Mouse (Mus musculus): ENCODE measurements at regions not wholly inside any gene's neighbourhood (a gene's known extent, or its start where the extent isn't known, plus 50 kb on each side); places are given as distances from the start of the nearest gene placed in this dataset.

DNA sequence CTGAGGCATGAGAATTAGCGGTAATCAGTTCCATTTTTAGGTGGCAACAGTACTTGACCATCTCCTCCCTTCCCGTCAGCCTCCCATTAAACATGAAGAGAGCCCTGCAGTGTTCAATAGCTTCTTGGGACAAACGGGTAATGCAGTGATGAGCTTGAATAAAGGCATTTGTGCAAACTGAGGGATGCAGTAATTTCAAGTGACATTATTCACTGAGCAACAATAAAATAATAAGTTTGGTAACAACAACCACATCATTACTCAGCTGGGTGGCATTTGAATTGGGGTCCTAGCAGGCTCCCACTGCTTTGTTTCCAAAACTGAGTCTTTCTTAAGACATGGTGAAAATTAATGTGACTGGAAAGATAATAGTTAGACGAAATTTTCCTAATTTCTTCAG, 315.2 kb upstream of the C030005K15Rik start:
- no peak for DNase-seq (ENCODE audit: low read depth, low spot score)

DNA sequence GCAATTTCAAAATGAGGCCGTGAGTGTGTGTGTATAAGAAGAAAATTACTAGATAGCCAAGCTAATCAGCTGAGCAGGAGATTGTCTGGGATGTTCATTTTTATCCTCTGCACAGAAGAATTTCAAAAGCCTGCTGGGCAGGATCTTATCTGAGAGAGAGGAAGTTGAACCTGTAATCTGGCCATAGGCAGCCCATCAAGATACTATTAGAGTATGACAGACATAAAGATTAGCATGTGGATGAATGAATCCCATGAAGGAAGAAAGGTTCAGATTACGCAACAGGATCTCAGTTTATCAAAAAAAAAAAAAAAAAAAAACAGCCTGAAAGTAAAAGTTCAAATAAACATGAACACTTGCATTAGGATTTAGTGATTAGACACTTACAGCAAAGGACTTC, 317.3 kb upstream of the C030005K15Rik start:
- DNase-seq (ENCODE audit: low read depth, low spot score): no peak

GRCm38 (mm10) chr10:98044579-98044978, 318.0 kb upstream of the C030005K15Rik start:
- no peak for DNase-seq (ENCODE audit: low read depth, low spot score)

GRCm38 (mm10) chr10:98073432-98073831, 346.9 kb upstream of the C030005K15Rik start:
- DNase-seq (ENCODE audit: low read depth, low spot score): no peak

- no peak for DNase-seq (ENCODE audit: low read depth, low spot score)
These were observed 358.3 kb upstream of the C030005K15Rik start for GRCm38 (mm10) chr10:98084881-98085280.

GRCm38 (mm10) chr10:98116296-98116695, 389.7 kb upstream of the C030005K15Rik start:
- no peak for DNase-seq (ENCODE audit: low read depth, low spot score)

- DNase-seq (ENCODE audit: low read depth, low spot score): no peak
These were observed 399.2 kb upstream of the C030005K15Rik start for GRCm38 (mm10) chr10:98125713-98126112.

- DNase-seq (ENCODE audit: low read depth, low spot score): no peak
These were observed 408.5 kb upstream of the C030005K15Rik start for GRCm38 (mm10) chr10:98135026-98135425.

DNA sequence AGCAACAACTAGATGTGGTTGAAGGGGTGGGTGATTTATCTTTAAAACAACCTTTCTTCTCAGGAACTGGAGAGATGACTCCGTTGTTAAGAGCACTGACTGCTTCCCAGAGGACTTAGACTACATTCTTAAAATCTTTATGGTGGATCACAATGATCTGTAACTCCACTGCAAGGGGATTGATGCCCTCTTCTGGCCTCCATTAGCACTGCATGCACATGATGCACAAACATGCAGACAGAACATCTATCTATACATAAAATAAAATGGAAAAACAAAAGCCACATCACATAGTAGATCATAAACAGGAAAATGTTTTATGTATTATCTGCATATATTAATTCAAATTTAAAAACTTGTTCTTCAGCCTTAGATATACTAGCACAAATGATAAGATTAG, 419.2 kb upstream of the C030005K15Rik start:
- DNase-seq (ENCODE audit: low read depth, low spot score): no peak

GRCm38 (mm10) chr10:98146998-98147863, 420.7 kb upstream of the C030005K15Rik start:
- no peak for DNase-seq (ENCODE audit: low read depth, low spot score)

- no peak for DNase-seq (ENCODE audit: low read depth, low spot score)
These were observed 429.4 kb upstream of the C030005K15Rik start for GRCm38 (mm10) chr10:98155982-98156381.

GRCm38 (mm10) chr10:98185666-98186065, 459.1 kb upstream of the C030005K15Rik start:
- no peak for DNase-seq (ENCODE audit: low read depth, low spot score)

DNA sequence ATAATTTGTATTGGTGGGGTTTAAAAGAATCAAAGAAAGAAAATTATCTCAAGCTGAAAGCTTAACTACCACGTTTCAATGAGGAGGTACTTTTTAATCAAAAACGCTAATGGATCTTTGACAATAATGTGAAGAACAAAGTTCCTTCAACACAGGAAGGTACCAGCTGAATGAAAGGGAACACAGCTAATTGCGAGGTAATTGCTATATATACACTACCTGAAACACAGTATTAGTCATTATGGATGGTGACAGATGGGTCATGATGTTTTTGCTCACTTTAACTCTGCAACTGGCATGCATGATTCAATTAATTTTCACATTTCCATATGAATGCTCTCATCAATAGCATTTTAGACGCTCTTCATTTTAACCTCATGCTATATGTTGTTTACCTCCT, 470.3 kb upstream of the C030005K15Rik start:
- no peak for DNase-seq (ENCODE audit: low read depth, low spot score)

DNA sequence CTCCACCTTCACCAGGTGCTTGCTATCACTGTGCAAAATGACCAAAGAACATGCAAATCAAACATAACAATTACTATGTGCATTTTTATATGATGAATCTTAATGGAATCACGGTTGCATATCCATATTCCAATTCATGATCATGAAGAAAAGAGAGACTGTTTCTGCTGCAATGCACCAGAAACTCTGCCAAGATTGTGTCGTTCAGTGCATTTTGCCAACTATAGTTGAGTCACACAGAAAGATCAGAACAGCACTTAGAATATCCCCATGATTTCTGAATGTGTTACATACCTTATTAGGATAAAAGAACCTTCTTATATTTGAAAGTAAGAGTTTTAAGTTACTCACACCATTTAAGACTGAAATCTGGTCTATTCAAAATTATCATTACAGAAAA, 483.7 kb upstream of the C030005K15Rik start:
- DNase-seq (ENCODE audit: low read depth, low spot score): no peak

DNA sequence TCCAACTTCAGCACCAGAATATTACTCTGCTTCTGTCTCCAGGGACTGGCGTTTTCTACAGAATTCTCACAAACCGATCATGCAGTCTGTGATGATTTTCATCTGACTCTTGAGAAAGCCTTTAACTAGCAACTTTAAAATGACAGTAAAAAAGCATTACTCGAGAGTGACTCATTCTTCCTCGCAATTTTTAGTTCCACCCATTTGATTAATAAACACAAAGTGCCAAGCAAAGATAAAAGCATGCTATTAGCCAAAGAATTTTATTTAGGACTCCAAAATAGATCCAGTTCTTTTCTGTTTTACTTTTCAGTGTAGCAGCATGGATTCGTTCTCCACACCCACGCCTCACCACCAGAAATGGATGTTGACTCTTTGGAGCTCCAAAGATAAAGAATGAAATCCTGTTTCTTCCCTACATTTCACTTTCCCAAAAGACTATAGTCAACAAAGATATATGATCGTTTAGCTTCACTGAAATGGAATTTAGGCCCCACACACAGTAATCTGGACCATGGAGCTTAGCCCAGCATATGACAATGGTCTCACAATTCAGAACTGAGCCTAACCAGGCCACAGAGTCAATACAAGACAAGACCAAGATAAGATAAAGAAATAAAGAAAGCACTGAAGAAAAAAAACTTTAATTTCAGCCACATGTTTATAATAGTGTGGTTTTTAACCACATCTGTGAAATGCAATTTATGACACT, 486.5 kb upstream of the C030005K15Rik start:
- no peak for DNase-seq (ENCODE audit: low read depth, low spot score)

GRCm38 (mm10) chr10:98231017-98231416, 504.5 kb upstream of the C030005K15Rik start:
- DNase-seq (ENCODE audit: low read depth, low spot score): no peak

DNA sequence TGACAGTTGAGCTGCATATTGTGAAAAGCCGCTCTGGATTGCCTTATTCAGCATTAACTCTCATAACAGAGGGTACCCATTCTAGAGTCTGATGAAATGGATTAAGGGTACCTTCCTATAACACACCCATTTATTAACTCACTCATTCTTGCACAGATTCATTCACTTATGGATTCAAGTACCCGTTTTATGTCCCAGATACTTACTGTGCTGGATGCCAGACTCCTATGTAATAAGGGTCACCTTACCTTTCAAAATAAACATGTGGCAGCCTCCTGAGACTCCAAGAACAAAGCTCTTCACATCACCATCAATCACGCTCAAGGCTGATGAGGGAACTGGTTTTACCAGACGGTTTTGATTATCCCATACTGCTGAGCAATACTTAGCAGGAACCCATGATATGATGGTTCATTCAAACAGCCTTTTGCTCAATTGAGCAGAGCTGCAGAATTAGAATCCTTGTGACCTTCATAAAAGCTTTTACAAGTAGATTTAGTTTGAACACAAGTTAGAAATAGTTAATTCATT, 505.2 kb upstream of the C030005K15Rik start:
- no peak for DNase-seq (ENCODE audit: low read depth, low spot score)

DNA sequence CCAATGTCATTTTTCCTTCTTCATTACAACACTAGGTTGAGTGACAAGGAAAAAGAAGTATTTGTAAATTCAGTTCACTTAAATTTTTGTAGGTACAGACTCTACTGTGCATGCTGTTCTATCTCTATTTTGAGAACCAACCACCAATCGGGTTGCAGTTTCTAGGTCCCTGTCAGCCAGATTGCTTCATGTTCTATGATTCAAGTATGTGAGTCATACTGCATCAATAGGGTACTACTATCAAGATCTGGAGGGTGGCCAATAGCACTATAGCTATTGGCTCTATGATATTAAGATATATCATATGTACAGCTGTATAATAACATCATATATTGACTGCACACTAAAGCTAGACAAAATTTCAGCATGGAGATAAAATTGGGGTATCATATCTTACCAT, 521.8 kb upstream of the C030005K15Rik start:
- no peak for DNase-seq (ENCODE audit: low read depth, low spot score)

GRCm38 (mm10) chr10:98257980-98258707, 531.6 kb upstream of the C030005K15Rik start:
- DNase-seq (ENCODE audit: low read depth, low spot score): no peak

DNA sequence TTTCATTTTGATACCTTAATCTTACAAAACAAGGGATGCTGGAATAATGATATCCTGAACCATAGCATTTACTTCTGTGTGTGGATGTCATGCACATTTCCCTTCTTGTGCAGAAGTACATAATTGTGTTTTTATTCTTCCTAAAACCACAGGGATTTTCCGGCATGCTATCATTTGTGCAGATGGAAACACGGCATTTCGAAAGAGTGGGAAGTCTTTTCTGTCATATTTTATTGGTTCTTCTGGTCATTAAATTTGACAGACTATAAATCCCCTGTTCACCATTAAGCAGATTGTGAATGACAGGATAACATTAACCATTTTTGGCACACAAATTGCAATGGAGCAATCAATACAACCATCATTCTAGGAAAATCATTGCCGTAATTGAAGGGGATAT, 532.7 kb upstream of the C030005K15Rik start:
- no peak for DNase-seq (ENCODE audit: low read depth, low spot score)

DNA sequence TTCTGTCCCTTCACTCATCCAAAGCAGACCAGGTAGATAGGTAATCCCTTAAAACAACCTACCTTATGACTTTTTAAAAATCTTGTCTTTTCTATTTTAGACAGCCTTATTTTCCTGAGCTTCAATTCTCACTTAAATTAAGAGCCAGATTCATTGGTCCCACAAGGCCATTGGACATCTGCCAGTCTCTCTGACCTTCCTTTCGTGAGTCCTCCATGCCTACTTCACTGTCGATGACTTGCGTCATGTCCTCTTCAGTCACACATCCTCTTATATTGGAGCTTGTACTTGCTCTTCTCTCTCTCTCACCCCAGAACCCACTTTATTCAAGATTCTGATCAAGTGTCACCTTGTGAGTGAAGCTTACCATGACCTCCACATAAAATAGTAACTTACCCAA, 542.0 kb upstream of the C030005K15Rik start:
- DNase-seq (ENCODE audit: low read depth, low spot score): no peak

DNA sequence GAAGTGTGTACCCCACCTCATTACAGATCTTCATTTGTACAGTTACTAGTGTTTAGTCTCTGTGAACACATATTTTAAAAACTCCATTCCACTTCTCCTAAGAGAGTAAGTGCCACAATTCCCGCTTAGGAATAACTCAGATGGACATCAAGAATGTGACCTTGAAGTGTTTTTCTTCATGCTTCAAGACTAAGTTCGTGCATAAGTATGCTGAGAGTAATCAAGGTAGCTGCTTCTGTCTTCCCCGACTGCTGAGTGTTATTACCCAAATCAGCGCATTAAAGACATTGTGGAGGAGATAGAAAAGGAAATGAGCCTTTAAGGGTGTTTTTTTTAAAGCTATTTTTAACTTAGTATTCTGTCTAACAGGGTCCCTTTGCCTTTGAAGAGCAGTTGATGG, 565.1 kb upstream of the C030005K15Rik start:
- no peak for DNase-seq (ENCODE audit: low read depth, low spot score)
